Comparison of ENCODE assay signal across 16 mouse cellular contexts in the genomic region with DNA sequence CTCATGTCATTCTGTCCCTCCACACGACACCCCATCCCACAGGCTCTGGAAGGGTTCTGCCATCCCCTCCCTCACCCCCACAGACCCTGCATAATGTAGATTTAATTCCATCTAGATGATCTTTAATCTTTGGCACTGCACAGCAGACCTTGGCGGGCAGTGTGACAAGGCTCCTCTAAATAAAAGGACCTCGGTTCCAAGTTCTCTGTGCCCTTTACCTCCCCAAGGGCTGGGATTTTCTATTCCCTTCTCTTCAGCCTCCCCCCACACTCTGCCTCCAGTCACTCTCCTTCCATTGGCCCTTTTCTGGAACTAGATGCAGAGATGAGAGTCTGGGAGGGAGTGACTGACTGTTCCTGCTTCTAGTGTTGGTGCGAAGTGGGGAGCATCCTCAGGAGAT. TPM values are rescaled to one million over a fixed set of nuclear protein-coding genes. Genes with fewer than 3 reads are reported as not detected.
DNase-seq lines count a peak whose midpoint lies in the region; ATAC-seq lines count a peak whose summit lies in the region.
"Had no signal": no experiment of that assay in that cellular context is flagged by ENCODE, and none has a peak within 500 bp of the region (broad histone marks: within the 10 kb centered on the region; RNA-seq: fewer than 3 reads in every experiment).

No protein-coding gene starts in this region.

- DNase-seq in heart, postnatal 4 days: no peak
- peak; percentile 60 for DNase-seq in adrenal gland, postnatal 14 days
- DNase-seq in adipocyte (ENCODE audit: low spot score): no peak
- no peak for DNase-seq in left cerebral cortex, adult 9 months (ENCODE audit: low spot score in 2 of 2)

- H3K4me1 ChIP-seq in heart, embryonic 13.5 days: peaks cover 17% of the 10 kb centered on the region
- peaks cover 10% of the 10 kb centered on the region for H3K4me1 ChIP-seq in hindbrain, embryonic 16.5 days (ENCODE audit: control insufficient read depth, insufficient read depth, low read depth, low read length)
- peaks cover 14% of the 10 kb centered on the region for H3K4me1 ChIP-seq in midbrain, embryonic 15.5 days
- H3K4me1 ChIP-seq: liver, embryonic 15.5 days had no signal

- peaks cover 7% of the 10 kb centered on the region; the same call in 1 of the 2 replicates for H3K27me3 ChIP-seq in heart, embryonic 13.5 days (replicated peaks)
- H3K27me3 ChIP-seq in hindbrain, embryonic 16.5 days (replicated peaks; ENCODE audit: control insufficient read depth, insufficient read depth, low read length): no peaks in the 10 kb centered on the region
- H3K27me3 ChIP-seq in midbrain, embryonic 15.5 days (replicated peaks): no peaks in the 10 kb centered on the region
- H3K27me3 ChIP-seq: embryonic facial prominence, embryonic 12.5 days; heart, embryonic 15.5 days; limb, embryonic 15.5 days; liver, embryonic 15.5 days had no signal

- no peak overlapping the region for H3K4me3 ChIP-seq in heart, embryonic 13.5 days
- H3K4me3 ChIP-seq in hindbrain, embryonic 16.5 days (ENCODE audit: low read length): no peak overlapping the region
- H3K4me3 ChIP-seq in midbrain, embryonic 15.5 days: no peak overlapping the region
- H3K4me3 ChIP-seq: embryonic facial prominence, embryonic 12.5 days; gastrocnemius, adult 2 months; heart, embryonic 15.5 days; layer of hippocampus, adult 2 months; limb, embryonic 15.5 days; liver, embryonic 15.5 days had no signal

- no peaks in the 10 kb centered on the region for H3K36me3 ChIP-seq in heart, embryonic 13.5 days
- no peaks in the 10 kb centered on the region for H3K36me3 ChIP-seq in hindbrain, embryonic 16.5 days (ENCODE audit: control insufficient read depth, insufficient read depth, low read length)
- H3K36me3 ChIP-seq in midbrain, embryonic 15.5 days (replicated peaks): no peaks in the 10 kb centered on the region
- H3K36me3 ChIP-seq: embryonic facial prominence, embryonic 12.5 days; heart, embryonic 15.5 days; limb, embryonic 15.5 days; liver, embryonic 15.5 days had no signal

- no peaks in the 10 kb centered on the region for H3K9me3 ChIP-seq in heart, embryonic 13.5 days
- H3K9me3 ChIP-seq in hindbrain, embryonic 16.5 days (ENCODE audit: control insufficient read depth, low read length): no peaks in the 10 kb centered on the region
- no peaks in the 10 kb centered on the region for H3K9me3 ChIP-seq in midbrain, embryonic 15.5 days
- H3K9me3 ChIP-seq: embryonic facial prominence, embryonic 12.5 days; heart, embryonic 15.5 days; limb, embryonic 15.5 days; liver, embryonic 15.5 days had no signal

- 63% methylated on average over 4 of the region's 4 CpGs for WGBS in heart, embryonic 13.5 days
- 61% methylated on average over 4 of the region's 4 CpGs for WGBS in hindbrain, embryonic 16.5 days
- WGBS in midbrain, embryonic 15.5 days: 46% methylated on average over 4 of the region's 4 CpGs

- peak overlapping the region; percentile 38; the same call in 1 of the 2 replicates for H3K4me2 ChIP-seq in heart, embryonic 13.5 days
- no peak overlapping the region for H3K4me2 ChIP-seq in hindbrain, embryonic 16.5 days (ENCODE audit: low read length)
- H3K4me2 ChIP-seq in midbrain, embryonic 15.5 days: 0 out of 2 replicates have a peak overlapping the region, but pooled peaks have one; percentile 25
- H3K4me2 ChIP-seq: embryonic facial prominence, embryonic 12.5 days; limb, embryonic 15.5 days; liver, embryonic 15.5 days had no signal

- H3K9ac ChIP-seq in heart, embryonic 13.5 days: no peak overlapping the region; the same call in 1 of the 2 replicates
- no peak overlapping the region for H3K9ac ChIP-seq in hindbrain, embryonic 16.5 days (ENCODE audit: low read depth, low read length)
- H3K9ac ChIP-seq in midbrain, embryonic 15.5 days: no peak overlapping the region
- H3K9ac ChIP-seq: embryonic facial prominence, embryonic 12.5 days; heart, embryonic 15.5 days; limb, embryonic 15.5 days; liver, embryonic 15.5 days had no signal

- H3K27ac ChIP-seq in heart, embryonic 13.5 days (replicated peaks): peak overlapping the region; percentile 37; the same call in 1 of the 2 replicates
- H3K27ac ChIP-seq in hindbrain, embryonic 16.5 days (ENCODE audit: low read depth, low read length): no peak overlapping the region
- peak overlapping the region; percentile 70 for H3K27ac ChIP-seq in midbrain, embryonic 15.5 days
- H3K27ac ChIP-seq: embryonic facial prominence, embryonic 12.5 days; gastrocnemius, adult 2 months; layer of hippocampus, adult 2 months; liver, embryonic 15.5 days; macrophage had no signal

- ATAC-seq in heart, embryonic 13.5 days (ENCODE audit: extremely low read depth, insufficient number of reproducible peaks, low FRiP score, low TSS enrichment): no peak
- ATAC-seq in hindbrain, embryonic 16.5 days: 0 out of 2 replicates have a peak, but pooled peaks have one; percentile 27
- ATAC-seq in midbrain, embryonic 15.5 days (replicated peaks): peak; percentile 33

RNA-seq across cellular contexts. Expression of a gene that starts 33.3 kb away (rescaled TPM):
- 30.6 and 32.6 TPM in 2 replicates for polyA plus RNA-seq in heart, embryonic 13.5 days (2015; fragmentation: Nextera tagmentation; extraction: Ambion mirVana)
- total RNA-seq in heart, postnatal 4 days (2021): 10 to 100 TPM; 75.1 to 75.9 TPM
- 37.7 and 45.9 TPM in 2 replicates for total RNA-seq in adrenal gland, postnatal 14 days (2021)
- 8.9 and 9.4 TPM in 2 replicates for polyA plus RNA-seq in hindbrain, embryonic 16.5 days (2015; fragmentation: Nextera tagmentation; extraction: Ambion mirVana)
- polyA plus RNA-seq in midbrain, embryonic 15.5 days (2015; fragmentation: Nextera tagmentation; extraction: Ambion mirVana): 3.9 and 5.2 TPM in 2 replicates
- total RNA-seq: granulocyte monocyte progenitor cell, adult 5-6 weeks; hematopoietic stem cell, adult 5-6 weeks had no signal
